Mouse (Mus musculus): ENCODE results near the gene Dgkd.

Gene Dgkd

GRCm38 (mm10) chr1:87880856-87881255 lies 27.8 kb downstream of the Dgkd start:
- no peak for DNase-seq (ENCODE audit: low spot score)

GRCm38 (mm10) chr1:87881726-87882125 lies 28.6 kb downstream of the Dgkd start:
- no peak for DNase-seq (ENCODE audit: low spot score)

GRCm38 (mm10) chr1:87882554-87882953 lies 29.5 kb downstream of the Dgkd start:
- no peak for DNase-seq (ENCODE audit: low spot score)

GRCm38 (mm10) chr1:87890960-87891359 lies 37.9 kb downstream of the Dgkd start:
- no peak for DNase-seq (ENCODE audit: low spot score)

GRCm38 (mm10) chr1:87891634-87892033 lies 38.5 kb downstream of the Dgkd start:
- no peak for DNase-seq (ENCODE audit: low spot score)

- no peak for DNase-seq (ENCODE audit: low spot score)
Measured at GRCm38 (mm10) chr1:87892499-87892898, 39.4 kb downstream of the Dgkd start.

GRCm38 (mm10) chr1:87893414-87893813 lies 40.3 kb downstream of the Dgkd start:
- no peak for DNase-seq (ENCODE audit: low spot score)

- DNase-seq (ENCODE audit: low spot score) = no peak
Measured at GRCm38 (mm10) chr1:87896921-87897320, 43.8 kb downstream of the Dgkd start.

- no peak for DNase-seq (ENCODE audit: low spot score)
Measured at GRCm38 (mm10) chr1:87899701-87900100, 46.6 kb downstream of the Dgkd start.

- no peak for DNase-seq (ENCODE audit: low spot score)
Measured at GRCm38 (mm10) chr1:87900979-87901378, 47.9 kb downstream of the Dgkd start.

- no peak for DNase-seq (ENCODE audit: low spot score)
Measured at GRCm38 (mm10) chr1:87902186-87902585, 49.1 kb downstream of the Dgkd start.

GRCm38 (mm10) chr1:87906361-87906956 lies 53.4 kb downstream of the Dgkd start:
- no peak for DNase-seq (ENCODE audit: low spot score)

- no peak for DNase-seq (ENCODE audit: low spot score)
Measured at GRCm38 (mm10) chr1:87908006-87908405, 54.9 kb downstream of the Dgkd start.

- no peak for DNase-seq (ENCODE audit: low spot score)
Measured at GRCm38 (mm10) chr1:87908736-87909135, 55.6 kb downstream of the Dgkd start.

- DNase-seq (ENCODE audit: low spot score) = no peak
Measured at GRCm38 (mm10) chr1:87909565-87909964, 56.5 kb downstream of the Dgkd start.

- no peak for DNase-seq (ENCODE audit: low spot score)
Measured at GRCm38 (mm10) chr1:87910428-87910827, 57.3 kb downstream of the Dgkd start.

- no peak for DNase-seq (ENCODE audit: low spot score)
Measured at GRCm38 (mm10) chr1:87913356-87913755, 60.3 kb downstream of the Dgkd start.

GRCm38 (mm10) chr1:87917361-87917760 lies 64.3 kb downstream of the Dgkd start:
- no peak for DNase-seq (ENCODE audit: low spot score)

- DNase-seq (ENCODE audit: low spot score) = no peak
Measured at GRCm38 (mm10) chr1:87918061-87918460, 65.0 kb downstream of the Dgkd start.

GRCm38 (mm10) chr1:87920056-87920614 lies 67.0 kb downstream of the Dgkd start:
- DNase-seq (ENCODE audit: low spot score) = no peak

GRCm38 (mm10) chr1:87922666-87923065 lies 69.6 kb downstream of the Dgkd start:
- DNase-seq (ENCODE audit: low spot score) = peak; percentile 31

GRCm38 (mm10) chr1:87924888-87925287 lies 71.8 kb downstream of the Dgkd start:
- DNase-seq (ENCODE audit: low spot score) = no peak

- no peak for DNase-seq (ENCODE audit: low spot score)
Measured at GRCm38 (mm10) chr1:87929730-87930129, 76.6 kb downstream of the Dgkd start.

GRCm38 (mm10) chr1:87933051-87933450 lies 80.0 kb downstream of the Dgkd start:
- DNase-seq (ENCODE audit: low spot score) = no peak
